Comparison of ENCODE assay signal across 9 mouse cellular contexts in the genomic region with DNA sequence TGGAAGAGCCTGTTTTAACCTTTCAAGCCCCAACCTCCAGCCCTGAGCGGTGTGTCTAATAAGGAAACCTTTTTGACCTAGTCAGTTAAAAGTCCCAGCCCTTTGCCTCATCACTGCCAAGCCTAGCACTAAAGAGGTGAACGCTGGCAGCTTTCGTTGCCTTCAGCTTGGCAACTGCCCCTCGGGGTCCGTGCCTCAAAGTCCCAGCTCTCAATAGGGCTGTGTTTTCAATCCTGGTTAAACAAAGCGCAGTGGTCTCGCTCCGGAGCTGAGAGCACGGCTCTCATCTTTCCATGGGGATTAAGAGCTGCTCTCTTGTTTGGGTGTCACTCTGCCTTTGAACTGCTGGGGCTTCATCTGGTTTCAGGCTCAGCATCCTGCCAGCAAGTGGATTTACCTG. TPM values are rescaled to one million over a fixed set of nuclear protein-coding genes. Genes with fewer than 3 reads are reported as not detected.
DNase-seq lines count a peak whose midpoint lies in the region; ATAC-seq and TF ChIP-seq lines count a peak whose summit lies in the region.
"Had no signal": no experiment of that assay in that cellular context is flagged by ENCODE, and none has a peak within 500 bp of the region (broad histone marks: within the 10 kb centered on the region; RNA-seq: fewer than 3 reads in every experiment).

No protein-coding gene starts in this region.

- H3K9ac ChIP-seq in heart, postnatal 0 days (replicated peaks; ENCODE audit: low read depth, low read length): no peak overlapping the region
- no peak overlapping the region for H3K9ac ChIP-seq in embryonic facial prominence, embryonic 13.5 days
- H3K9ac ChIP-seq in hindbrain, embryonic 12.5 days: no peak overlapping the region
- H3K9ac ChIP-seq in midbrain, embryonic 15.5 days: no peak overlapping the region
- H3K9ac ChIP-seq: liver, embryonic 15.5 days had no signal

- WGBS in heart, postnatal 0 days: 11% methylated on average over 9 of the region's 9 CpGs
- WGBS in embryonic facial prominence, embryonic 13.5 days: 4% methylated on average over 9 of the region's 9 CpGs
- WGBS in hindbrain, embryonic 12.5 days: 3% methylated on average over 9 of the region's 9 CpGs
- whole genome bisulfite sequencing in midbrain, embryonic 15.5 days: 4% methylated on average over 9 of the region's 9 CpGs

- 0 out of 2 replicates have a peak, but pooled peaks cover 8% of the 10 kb centered on the region for H3K27me3 ChIP-seq in heart, postnatal 0 days (ENCODE audit: control insufficient read depth, insufficient read depth, low read length)
- H3K27me3 ChIP-seq in embryonic facial prominence, embryonic 13.5 days: 0 out of 2 replicates have a peak, but pooled peaks cover 4% of the 10 kb centered on the region
- H3K27me3 ChIP-seq in hindbrain, embryonic 12.5 days: peaks cover 44% of the 10 kb centered on the region
- H3K27me3 ChIP-seq in midbrain, embryonic 15.5 days (replicated peaks): peaks cover 4% of the 10 kb centered on the region; the same call in 1 of the 2 replicates
- H3K27me3 ChIP-seq: liver, embryonic 15.5 days had no signal

- H3K36me3 ChIP-seq in heart, postnatal 0 days (replicated peaks; ENCODE audit: control insufficient read depth, insufficient read depth, low read length): no peaks in the 10 kb centered on the region
- H3K36me3 ChIP-seq in embryonic facial prominence, embryonic 13.5 days: no peaks in the 10 kb centered on the region
- H3K36me3 ChIP-seq in hindbrain, embryonic 12.5 days: no peaks in the 10 kb centered on the region
- H3K36me3 ChIP-seq in midbrain, embryonic 15.5 days (replicated peaks): no peaks in the 10 kb centered on the region
- H3K36me3 ChIP-seq: liver, embryonic 15.5 days had no signal

- no peak for DNase-seq in heart, postnatal 0 days (ENCODE audit: low spot score)
- DNase-seq in heart, adult 9 months (ENCODE audit: low spot score in 2 of 2): no peak
- DNase-seq in ovary, postnatal 10 days (ENCODE audit: low spot score): no peak
- DNase-seq in thymus, postnatal 36 days: no peak
- DNase-seq: right cerebral cortex, postnatal 4 days had no signal

- ATAC-seq in heart, postnatal 0 days (ENCODE audit: insufficient read depth, low read depth): no peak
- ATAC-seq in embryonic facial prominence, embryonic 13.5 days (ENCODE audit: insufficient number of reproducible peaks, insufficient read depth, low FRiP score, low TSS enrichment, low read depth): no peak
- ATAC-seq in hindbrain, embryonic 12.5 days (ENCODE audit: low FRiP score): 0 out of 2 replicates have a peak, but pooled peaks have one; percentile 27
- peak; percentile 46 for ATAC-seq in midbrain, embryonic 15.5 days (replicated peaks)

- no peak overlapping the region for H3K4me3 ChIP-seq in heart, postnatal 0 days (ENCODE audit: low read depth, low read length)
- no peak overlapping the region for H3K4me3 ChIP-seq in embryonic facial prominence, embryonic 13.5 days
- no peak overlapping the region for H3K4me3 ChIP-seq in hindbrain, embryonic 12.5 days
- H3K4me3 ChIP-seq in midbrain, embryonic 15.5 days: no peak overlapping the region
- H3K4me3 ChIP-seq: liver, embryonic 15.5 days had no signal

- no peak for TF ChIP-seq EP300 in heart, postnatal 0 days (IDR thresholded peaks at IDR 0.05; ENCODE audit: low read depth)

- peak overlapping the region; percentile 26 for H3K4me2 ChIP-seq in heart, postnatal 0 days (ENCODE audit: low read depth, low read length)
- peak overlapping the region; percentile 28 for H3K4me2 ChIP-seq in embryonic facial prominence, embryonic 13.5 days
- H3K4me2 ChIP-seq in hindbrain, embryonic 12.5 days (replicated peaks): peak overlapping the region; percentile 17
- H3K4me2 ChIP-seq in midbrain, embryonic 15.5 days: peak overlapping the region; percentile 5; the same call in 1 of the 2 replicates
- H3K4me2 ChIP-seq: liver, embryonic 15.5 days had no signal

- no peak for TF ChIP-seq CTCF in heart, postnatal 0 days (IDR thresholded peaks at IDR 0.05; ENCODE audit: low read depth)

- H3K27ac ChIP-seq in heart, postnatal 0 days (ENCODE audit: low read depth): no peak overlapping the region
- H3K27ac ChIP-seq in embryonic facial prominence, embryonic 13.5 days: peak overlapping the region; percentile 2; the same call in 1 of the 2 replicates
- H3K27ac ChIP-seq in hindbrain, embryonic 12.5 days: no peak overlapping the region
- H3K27ac ChIP-seq in midbrain, embryonic 15.5 days: peak overlapping the region; percentile 40
- H3K27ac ChIP-seq: liver, embryonic 15.5 days had no signal

- no peaks in the 10 kb centered on the region for H3K9me3 ChIP-seq in heart, postnatal 0 days (replicated peaks; ENCODE audit: control insufficient read depth, low read length)
- no peaks in the 10 kb centered on the region for H3K9me3 ChIP-seq in embryonic facial prominence, embryonic 13.5 days
- no peaks in the 10 kb centered on the region for H3K9me3 ChIP-seq in hindbrain, embryonic 12.5 days (replicated peaks)
- H3K9me3 ChIP-seq in midbrain, embryonic 15.5 days: no peaks in the 10 kb centered on the region
- H3K9me3 ChIP-seq: liver, embryonic 15.5 days had no signal

- peaks cover 4% of the 10 kb centered on the region; the same call in 1 of the 2 replicates for H3K4me1 ChIP-seq in heart, postnatal 0 days (ENCODE audit: control insufficient read depth, insufficient read depth)
- peaks cover 36% of the 10 kb centered on the region for H3K4me1 ChIP-seq in embryonic facial prominence, embryonic 13.5 days
- peaks cover 37% of the 10 kb centered on the region for H3K4me1 ChIP-seq in hindbrain, embryonic 12.5 days
- H3K4me1 ChIP-seq in midbrain, embryonic 15.5 days: peaks cover 22% of the 10 kb centered on the region
- H3K4me1 ChIP-seq: liver, embryonic 15.5 days had no signal

RNA-seq across cellular contexts. Expression of gene Cdon, which starts 20.1 kb away (rescaled TPM):
- total RNA-seq in heart, postnatal 0 days (2014; rRNA removed; ENCODE audit: low replicate concordance): 36.4 and 41.7 TPM in 2 replicates
- polyA plus RNA-seq in heart, postnatal 0 days (2015; fragmentation: Nextera tagmentation; extraction: Ambion mirVana): 2.2 and 2.3 TPM in 2 replicates
- 20.7 and 21.4 TPM in 2 replicates for polyA plus RNA-seq in embryonic facial prominence, embryonic 13.5 days (2015; fragmentation: Nextera tagmentation; extraction: Ambion mirVana)
- 15.8 and 21.5 TPM in 2 replicates for polyA plus RNA-seq in hindbrain, embryonic 12.5 days (2016; fragmentation: Nextera tagmentation; extraction: Ambion mirVana)
- 4.0 and 6.2 TPM in 2 replicates for polyA plus RNA-seq in midbrain, embryonic 15.5 days (2015; fragmentation: Nextera tagmentation; extraction: Ambion mirVana)

Comparison
In these comparisons a context has a peak if more than half of its experiments do, and no peak if none do; other contexts are left out.
1. ATAC-seq: peak in hindbrain, embryonic 12.5 days (single experiment) and midbrain, embryonic 15.5 days (single experiment); none in heart, postnatal 0 days (single experiment) and embryonic facial prominence, embryonic 13.5 days (single experiment).
2. H3K27ac ChIP-seq: peak in embryonic facial prominence, embryonic 13.5 days (single experiment) and midbrain, embryonic 15.5 days (single experiment); none in heart, postnatal 0 days (single experiment) and hindbrain, embryonic 12.5 days (single experiment).
3. Peak in every context shown above with its lines, with median percentiles within 50 percentile points of each other: H3K4me2 ChIP-seq.